In the genomic region with DNA sequence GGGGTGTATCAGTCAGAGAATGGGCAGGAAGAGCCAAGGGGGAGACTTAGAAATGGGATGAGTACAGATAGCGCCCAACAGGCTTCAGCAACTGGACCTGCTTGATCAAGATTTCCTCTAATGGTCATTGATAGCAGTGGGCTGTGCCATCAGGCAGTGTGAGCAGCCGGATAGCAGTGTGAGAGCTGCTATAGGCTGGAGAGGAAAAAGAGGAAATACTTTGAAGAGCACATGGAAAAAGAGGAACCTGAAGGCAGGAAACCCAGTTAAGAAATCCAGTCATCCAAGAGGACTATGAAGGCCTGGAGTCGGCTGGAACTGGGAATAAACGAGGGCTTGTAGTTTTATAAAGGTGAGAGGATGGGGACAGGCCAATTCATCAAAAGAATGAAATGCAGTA, we compare ENCODE assay signal across 24 mouse cellular contexts. TPM values are rescaled to one million over a fixed set of nuclear protein-coding genes. Genes with fewer than 3 reads are reported as not detected.
DNase-seq lines count a peak whose midpoint lies in the region; ATAC-seq lines count a peak whose summit lies in the region.
"Had no signal": no experiment of that assay in that cellular context is flagged by ENCODE, and none has a peak within 500 bp of the region (broad histone marks: within the 10 kb centered on the region; RNA-seq: fewer than 3 reads in every experiment).

No protein-coding gene starts in this region.

- 82% methylated on average over 4 of the region's 4 CpGs for WGBS in forebrain, embryonic 15.5 days

- no peak overlapping the region for H3K9ac ChIP-seq in forebrain, embryonic 15.5 days (replicated peaks)
- H3K9ac ChIP-seq: embryonic facial prominence, embryonic 13.5 days; embryonic facial prominence, embryonic 15.5 days; forebrain, embryonic 12.5 days; forebrain, postnatal 0 days had no signal

- DNase-seq in right cerebral cortex, postnatal 10 days (ENCODE audit: low spot score in 2 of 2), result no peak
- DNase-seq in gastrocnemius, postnatal 36 days, result no peak
- DNase-seq: adrenal gland, adult 8-10 months; adrenal gland, postnatal 14 days; adrenal gland, postnatal 36 days; cerebellum, adult 11-12 months; cerebellum, adult 2 months; cerebellum, adult 9-10 months; cerebellum, postnatal 10 days; cerebellum, postnatal 25 days; embryo, embryonic 11 days; forebrain, postnatal 0 days had no signal

- peak; percentile 95 for ATAC-seq in common myeloid progenitor, adult 5-6 weeks (replicated peaks; ENCODE audit: low read depth, poor library complexity, severe bottlenecking)
- ATAC-seq in hematopoietic stem cell, adult 5-6 weeks (replicated peaks in 1 of 2; ENCODE audit: insufficient read depth in 1 of 2, low FRiP score in 2 of 2, low TSS enrichment in 1 of 2, low read depth in 1 of 2, poor library complexity in 2 of 2, severe bottlenecking in 2 of 2), result peak; percentile 86 to 93
- peak; percentile 95 for ATAC-seq in megakaryocyte progenitor cell, adult 5-6 weeks (replicated peaks; ENCODE audit: poor library complexity)
- ATAC-seq in forebrain, embryonic 15.5 days (replicated peaks), result no peak
- ATAC-seq: activated CD4-positive, CD25-positive, alpha-beta regulatory T cell, adult 4 months; forebrain, embryonic 14.5 days; forebrain, postnatal 0 days; Patski had no signal

- H3K4me1 ChIP-seq in forebrain, embryonic 15.5 days, result no peaks in the 10 kb centered on the region
- H3K4me1 ChIP-seq: embryonic facial prominence, embryonic 13.5 days; embryonic facial prominence, embryonic 15.5 days; forebrain, embryonic 10.5 days; forebrain, embryonic 12.5 days had no signal

- no peak overlapping the region for H3K4me3 ChIP-seq in forebrain, embryonic 15.5 days
- H3K4me3 ChIP-seq: embryonic facial prominence, embryonic 13.5 days; embryonic facial prominence, embryonic 15.5 days; erythroblast, embryonic 14.5 days; forebrain, embryonic 10.5 days; forebrain, embryonic 12.5 days had no signal

- no peak overlapping the region for H3K27ac ChIP-seq in forebrain, embryonic 15.5 days (replicated peaks)
- H3K27ac ChIP-seq: embryonic facial prominence, embryonic 13.5 days; embryonic facial prominence, embryonic 15.5 days; forebrain, embryonic 10.5 days; forebrain, embryonic 12.5 days had no signal

- H3K27me3 ChIP-seq in forebrain, embryonic 15.5 days, result no peaks in the 10 kb centered on the region
- H3K27me3 ChIP-seq: embryonic facial prominence, embryonic 13.5 days; embryonic facial prominence, embryonic 15.5 days; forebrain, embryonic 12.5 days; Patski had no signal

- no peak overlapping the region for H3K4me2 ChIP-seq in forebrain, embryonic 15.5 days (replicated peaks)
- H3K4me2 ChIP-seq: embryonic facial prominence, embryonic 13.5 days; embryonic facial prominence, embryonic 15.5 days; forebrain, embryonic 12.5 days had no signal

- H3K9me3 ChIP-seq in forebrain, embryonic 15.5 days, result no peaks in the 10 kb centered on the region
- H3K9me3 ChIP-seq: embryonic facial prominence, embryonic 13.5 days; embryonic facial prominence, embryonic 15.5 days; forebrain, embryonic 10.5 days; forebrain, embryonic 12.5 days had no signal

- intact Hi-C loops in gastrocnemius, postnatal 36 days (cut with DNase I), result no loop called here

- H3K36me3 ChIP-seq in forebrain, embryonic 15.5 days, result no peaks in the 10 kb centered on the region
- H3K36me3 ChIP-seq: embryonic facial prominence, embryonic 13.5 days; embryonic facial prominence, embryonic 15.5 days; forebrain, embryonic 10.5 days; forebrain, embryonic 12.5 days had no signal

RNA-seq across cellular contexts. Expression of a gene that starts 48.4 kb away (rescaled TPM):
- total RNA-seq in common myeloid progenitor, adult 5-6 weeks (2017), result 13.4 and 15.6 TPM in 2 replicates
- total RNA-seq in hematopoietic stem cell, adult 5-6 weeks (2017), result 6.4 and 8.7 TPM in 2 replicates
- 5.8 and 10.3 TPM in 2 replicates for total RNA-seq in megakaryocyte progenitor cell, adult 5-6 weeks (2015)
- total RNA-seq in megakaryocyte progenitor cell, adult 5-6 weeks (2017), result 3.9 and 6.9 TPM in 2 replicates
- polyA plus RNA-seq in forebrain, embryonic 15.5 days (2015; fragmentation: Nextera tagmentation; extraction: Ambion mirVana), result 14.0 and 14.4 TPM in 2 replicates
- total RNA-seq in gastrocnemius, postnatal 36 days (2021), result 1 to 10 TPM; 1.7 to 1.9 TPM
- polyA plus RNA-seq: Patski had no signal
